ENCODE assay signal across 8 mouse cellular contexts in genomic region chr17:8856430-8857371, GRCm38 (mm10).
DNase-seq lines count a peak whose midpoint lies in the region; ATAC-seq and TF ChIP-seq lines count a peak whose summit lies in the region.

No protein-coding gene starts in this region.

- H3K27me3 ChIP-seq in forebrain, embryonic 16.5 days (replicated peaks; ENCODE audit: control insufficient read depth, insufficient read depth, low read length) = no peaks in the 10 kb centered on the region
- no peaks in the 10 kb centered on the region for H3K27me3 ChIP-seq in hindbrain, embryonic 11.5 days (ENCODE audit: control insufficient read depth, insufficient read depth, low read length)
- H3K27me3 ChIP-seq in midbrain, postnatal 0 days (ENCODE audit: insufficient read depth, low read length) = no peaks in the 10 kb centered on the region

- no peak for TF ChIP-seq CTCF in midbrain, postnatal 0 days (IDR thresholded peaks at IDR 0.05)

- WGBS in forebrain, embryonic 16.5 days = 41% methylated on average over 22 of the region's 22 CpGs
- WGBS in hindbrain, embryonic 11.5 days = 37% methylated on average over 22 of the region's 22 CpGs
- 34% methylated on average over 22 of the region's 22 CpGs for WGBS in midbrain, postnatal 0 days

- H3K9ac ChIP-seq in forebrain, embryonic 16.5 days (replicated peaks; ENCODE audit: low read depth, low read length) = no peak overlapping the region
- H3K9ac ChIP-seq in hindbrain, embryonic 11.5 days (ENCODE audit: low read depth, low read length) = no peak overlapping the region
- H3K9ac ChIP-seq in midbrain, postnatal 0 days (replicated peaks; ENCODE audit: low read length, poor library complexity, severe bottlenecking) = no peak overlapping the region

- H3K4me2 ChIP-seq in forebrain, embryonic 16.5 days (ENCODE audit: low read length) = peak overlapping the region; percentile 16; the same call in 1 of the 2 replicates
- peak overlapping the region; percentile 23; the same call in 1 of the 2 replicates for H3K4me2 ChIP-seq in hindbrain, embryonic 11.5 days (replicated peaks; ENCODE audit: low read depth, low read length)
- peak overlapping the region; percentile 32; the same call in 1 of the 2 replicates for H3K4me2 ChIP-seq in midbrain, postnatal 0 days (ENCODE audit: low read depth, low read length, poor library complexity, severe bottlenecking)

- H3K4me1 ChIP-seq in forebrain, embryonic 16.5 days (replicated peaks; ENCODE audit: control insufficient read depth, insufficient read depth, low read length) = peaks cover 15% of the 10 kb centered on the region
- no peaks in the 10 kb centered on the region for H3K4me1 ChIP-seq in hindbrain, embryonic 11.5 days (replicated peaks; ENCODE audit: control insufficient read depth, insufficient read depth, low read length)
- no peaks in the 10 kb centered on the region for H3K4me1 ChIP-seq in midbrain, postnatal 0 days (ENCODE audit: insufficient read depth, low read length)

- DNase-seq in 416B (ENCODE audit: low read depth) = peak; percentile 64
- peak; percentile 67 for DNase-seq in adrenal gland, adult 2 months
- DNase-seq in hindbrain, embryonic 11.5 days (ENCODE audit: low spot score) = peak; percentile 78
- peak; percentile 89 for DNase-seq in liver
- no peak for DNase-seq in midbrain, postnatal 0 days (ENCODE audit: low spot score)
- DNase-seq in testis, postnatal 14 days (ENCODE audit: low spot score) = peak; percentile 37
- no peak for DNase-seq in frontal cortex, adult 2 months (ENCODE audit: extremely low spot score in 1 of 2, low spot score in 1 of 2)

- no peak overlapping the region for H3K4me3 ChIP-seq in forebrain, embryonic 16.5 days (replicated peaks; ENCODE audit: low read length)
- no peak overlapping the region for H3K4me3 ChIP-seq in hindbrain, embryonic 11.5 days (ENCODE audit: low read depth, low read length)
- no peak overlapping the region for H3K4me3 ChIP-seq in midbrain, postnatal 0 days (ENCODE audit: low read depth, low read length)

- no peaks in the 10 kb centered on the region for H3K36me3 ChIP-seq in forebrain, embryonic 16.5 days (ENCODE audit: control insufficient read depth, insufficient read depth)
- H3K36me3 ChIP-seq in hindbrain, embryonic 11.5 days (ENCODE audit: control insufficient read depth, insufficient read depth, low read length) = no peaks in the 10 kb centered on the region
- no peaks in the 10 kb centered on the region for H3K36me3 ChIP-seq in midbrain, postnatal 0 days (ENCODE audit: insufficient read depth, low read length)

- no peak overlapping the region for H3K27ac ChIP-seq in forebrain, embryonic 16.5 days (ENCODE audit: low read length)
- H3K27ac ChIP-seq in hindbrain, embryonic 11.5 days (ENCODE audit: low read depth, low read length) = no peak overlapping the region
- no peak overlapping the region for H3K27ac ChIP-seq in midbrain, postnatal 0 days (ENCODE audit: low read depth, low read length)

- H3K9me3 ChIP-seq in forebrain, embryonic 16.5 days (ENCODE audit: control insufficient read depth, low read length) = no peaks in the 10 kb centered on the region
- H3K9me3 ChIP-seq in hindbrain, embryonic 11.5 days (ENCODE audit: control insufficient read depth, low read length) = no peaks in the 10 kb centered on the region
- H3K9me3 ChIP-seq in midbrain, postnatal 0 days (ENCODE audit: low read length) = no peaks in the 10 kb centered on the region

- ATAC-seq in forebrain, embryonic 16.5 days = no peak
- peak; percentile 57 for ATAC-seq in hindbrain, embryonic 11.5 days (ENCODE audit: low FRiP score)
- ATAC-seq in midbrain, postnatal 0 days (ENCODE audit: low FRiP score) = no peak

Comparison
In these comparisons a context has a peak if more than half of its experiments do, and no peak if none do; other contexts are left out.
1. DNase-seq: peak in 416B (single experiment), adrenal gland, adult 2 months (single experiment), hindbrain, embryonic 11.5 days (single experiment), liver (single experiment) and testis, postnatal 14 days (single experiment); none in midbrain, postnatal 0 days (single experiment) and frontal cortex, adult 2 months (0 of 2).
2. Peak in every context shown above with its lines, with median percentiles within 50 percentile points of each other: H3K4me2 ChIP-seq.